Mouse (Mus musculus) MEL (cell line): ENCODE measurements around the gene Cnbd2.

Source experiments
- CHD2 ChIP-seq: IDR thresholded peaks from 2 replicates; pipeline ENCODE4 v1.6.1; 2011; ENCODE audit warnings: low read length, improper control_type of control experiment
- CTCF ChIP-seq, 3 experiments: IDR thresholded peaks in 2 of 3; conservative IDR thresholded peaks in 1 of 3; 2 replicates each; pipeline ENCODE4 v1.5.1; 2011 to 2012; ENCODE audit warnings: low read length in 3 of 3, low read depth in 2 of 3, mild to moderate bottlenecking in 2 of 3, improper control_type of control experiment in 1 of 3, inconsistent platforms in 1 of 3, mixed read lengths in 1 of 3, moderate library complexity in 1 of 3; ENCODE audit not compliant: control insufficient read depth in 1 of 3, insufficient read depth in 1 of 3, poor library complexity in 1 of 3, severe bottlenecking in 1 of 3
- EP300 ChIP-seq, 2 experiments: IDR thresholded peaks; 2 replicates each; pipeline ENCODE4 v1.6.1; 2011; ENCODE audit warnings: improper control_type of control experiment in 2 of 2, low read length in 2 of 2, low read depth in 1 of 2, mild to moderate bottlenecking in 1 of 2
- JUND ChIP-seq: IDR thresholded peaks from 2 replicates; pipeline ENCODE4 v1.6.1; 2011; ENCODE audit warnings: low read depth, mild to moderate bottlenecking, improper control_type of control experiment, low read length
- MAFK ChIP-seq: IDR thresholded peaks from 2 replicates; pipeline ENCODE4 v1.6.1; 2011; ENCODE audit warnings: low read depth, mild to moderate bottlenecking, low read length, improper control_type of control experiment, borderline replicate concordance
- MYC ChIP-seq: IDR thresholded peaks from 2 replicates; pipeline ENCODE4 v1.6.1; 2011; ENCODE audit warnings: low read depth, mild to moderate bottlenecking, low read length, improper control_type of control experiment, moderate library complexity
- POLR2A ChIP-seq, 2 experiments: IDR thresholded peaks; 2 replicates each; pipeline ENCODE4 v1.6.1; 2011 to 2012; ENCODE audit warnings: low read length in 2 of 2, mild to moderate bottlenecking in 2 of 2, control low read depth in 1 of 2, improper control_type of control experiment in 1 of 2, low read depth in 1 of 2, moderate library complexity in 1 of 2; ENCODE audit not compliant: control insufficient read depth in 1 of 2, insufficient read depth in 1 of 2, poor library complexity in 1 of 2
- SIN3A ChIP-seq: IDR thresholded peaks from 2 replicates; pipeline ENCODE4 v1.6.1; 2012; ENCODE audit warnings: low read length, improper control_type of control experiment, inconsistent platforms
- TBP ChIP-seq: IDR thresholded peaks from 2 replicates; pipeline ENCODE4 v1.8.0; 2011; ENCODE audit warnings: low read depth, low read length, improper control_type of control experiment
- USF1 ChIP-seq: IDR thresholded peaks from 2 replicates; pipeline ENCODE4 v1.6.1; 2014; ENCODE audit warnings: low read depth, mild to moderate bottlenecking, inconsistent platforms, low read length, improper control_type of control experiment, moderate library complexity
- USF2 ChIP-seq, 2 experiments: IDR thresholded peaks; 2 replicates each; pipeline ENCODE4 v1.6.1; 2011 to 2012; ENCODE audit warnings: improper control_type of control experiment in 2 of 2, low read length in 2 of 2, borderline replicate concordance in 1 of 2, inconsistent platforms in 1 of 2, low read depth in 1 of 2, mild to moderate bottlenecking in 1 of 2; ENCODE audit not compliant: insufficient read depth in 1 of 2
- ZC3H11A ChIP-seq: IDR thresholded peaks from 2 replicates; pipeline ENCODE4 v1.6.1; 2012; ENCODE audit warnings: low read depth, mild to moderate bottlenecking, inconsistent platforms, low read length, improper control_type of control experiment
- ZMIZ1 ChIP-seq: IDR thresholded peaks from 2 replicates; pipeline ENCODE4 v1.6.1; 2012; ENCODE audit warnings: low read depth, mild to moderate bottlenecking, inconsistent platforms, low read length, improper control_type of control experiment, moderate library complexity
- ZNF384 ChIP-seq: IDR thresholded peaks from 2 replicates; pipeline ENCODE4 v1.6.1; 2012; ENCODE audit warnings: low read depth, mild to moderate bottlenecking, inconsistent platforms, low read length, improper control_type of control experiment

DNA sequence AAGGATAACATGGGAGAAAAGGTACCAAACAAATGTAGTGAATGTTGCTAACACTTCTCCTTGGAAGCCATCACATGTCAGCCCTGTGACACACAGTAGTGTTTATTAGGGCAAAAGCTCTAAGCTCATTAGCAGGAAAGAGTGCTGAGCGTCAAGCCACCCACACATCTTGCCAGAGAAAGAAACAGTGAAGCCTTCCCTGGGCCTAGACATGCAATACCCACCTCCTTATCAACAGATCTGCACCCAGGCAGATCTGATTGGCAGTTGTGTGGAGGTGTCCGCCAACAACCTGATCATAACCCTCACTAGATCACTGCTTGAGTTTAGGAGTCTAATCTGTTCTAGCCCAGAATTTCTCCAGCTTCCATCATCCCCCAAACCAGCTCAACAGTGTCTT lies 84.0 kb downstream of the Cnbd2 start:
- TF ChIP-seq USF1, result no peak
- no peak for TF ChIP-seq EP300 (IDR thresholded peaks at IDR 0.05; ENCODE audit: low read depth in 1 of 2, low read length in 2 of 2)
- no peak for TF ChIP-seq POLR2A (IDR thresholded peaks at IDR 0.05; ENCODE audit: control insufficient read depth in 1 of 2, insufficient read depth in 1 of 2, low read depth in 1 of 2, low read length in 2 of 2, poor library complexity in 1 of 2)
- no peak for TF ChIP-seq MAFK
- no peak for TF ChIP-seq TBP
- TF ChIP-seq CHD2, result no peak
- TF ChIP-seq ZC3H11A, result no peak
- no peak for TF ChIP-seq MYC
- no peak for TF ChIP-seq ZMIZ1
- TF ChIP-seq ZNF384, result no peak
- no peak for TF ChIP-seq SIN3A
- no peak for TF ChIP-seq JUND
- no peak for TF ChIP-seq CTCF (IDR thresholded peaks at IDR 0.05 in 2 of 3, conservative IDR thresholded peaks at IDR 0.05 in 1 of 3; ENCODE audit: control insufficient read depth in 1 of 3, insufficient read depth in 1 of 3, low read depth in 2 of 3, low read length in 3 of 3, poor library complexity in 1 of 3, severe bottlenecking in 1 of 3)
- no peak for TF ChIP-seq USF2 (IDR thresholded peaks at IDR 0.05; ENCODE audit: borderline replicate concordance in 1 of 2, insufficient read depth in 1 of 2, low read depth in 1 of 2, low read length in 2 of 2)
